Mouse (Mus musculus) embryonic facial prominence, embryonic 12.5 days (tissue): ENCODE measurements around the gene Gpbp1l1. TPM values are rescaled to one million over a fixed set of nuclear protein-coding genes. Genes with fewer than 3 reads are reported as not detected.

Source experiments
- ATAC-seq: fragments of 200-750 bp; cut with Nextera tagmentation; 2 replicates; pipeline ENCODE4 v1.8.0; 2017; ENCODE audit not compliant: insufficient number of reproducible peaks, insufficient read depth, low FRiP score, low TSS enrichment
- H3K27ac ChIP-seq: fragments of 300-500 bp; sonication (generic); 2 replicates; pipeline ENCODE4 v1.5.1; 2016; ENCODE audit warnings: mild to moderate bottlenecking
- H3K27me3 ChIP-seq: fragments of 300-500 bp; sonication (generic); 2 replicates; pipeline ENCODE4 v1.6.1; 2016; ENCODE audit warnings: mild to moderate bottlenecking, moderate library complexity
- H3K36me3 ChIP-seq: fragments of 300-500 bp; sonication (generic); 2 replicates; pipeline ENCODE4 v1.6.1; 2016; ENCODE audit warnings: mild to moderate bottlenecking
- H3K4me1 ChIP-seq: fragments of 300-500 bp; sonication (generic); 2 replicates; pipeline ENCODE4 v1.6.1; 2016
- H3K4me2 ChIP-seq: fragments of 300-500 bp; sonication (generic); replicated peaks from 2 replicates; pipeline ENCODE4 v1.6.1; 2016; ENCODE audit warnings: mild to moderate bottlenecking, moderate library complexity
- H3K4me3 ChIP-seq: fragments of 300-500 bp; sonication (generic); 2 replicates; pipeline ENCODE4 v1.5.1; 2016; ENCODE audit warnings: mild to moderate bottlenecking
- H3K9ac ChIP-seq: fragments of 300-500 bp; sonication (generic); 2 replicates; pipeline ENCODE4 v1.6.1; 2016; ENCODE audit warnings: mild to moderate bottlenecking, moderate library complexity
- H3K9me3 ChIP-seq: fragments of 300-500 bp; sonication (generic); 2 replicates; pipeline ENCODE4 v1.6.1; 2016; ENCODE audit warnings: mild to moderate bottlenecking, moderate library complexity
- WGBS: fragments of 180-500 bp; shearing (Covaris S2); methylation state at CpG from one replicate; pipeline ENCODE4 v1.1.7; 2016; 5-methylcytosine and 5-hydroxymethylcytosine counted together
- polyA plus RNA-seq: library from polyadenylated mRNA; unstranded; fragments of >200 nt; fragmentation: Nextera tagmentation; extraction: Ambion mirVana; gene quantifications from 2 replicates; pipeline ENCODE4 v1.2.1, GENCODE M21; 2016

Gpbp1l1 gene
- 34.4 and 35.1 TPM in 2 replicates for polyA plus RNA-seq

DNA sequence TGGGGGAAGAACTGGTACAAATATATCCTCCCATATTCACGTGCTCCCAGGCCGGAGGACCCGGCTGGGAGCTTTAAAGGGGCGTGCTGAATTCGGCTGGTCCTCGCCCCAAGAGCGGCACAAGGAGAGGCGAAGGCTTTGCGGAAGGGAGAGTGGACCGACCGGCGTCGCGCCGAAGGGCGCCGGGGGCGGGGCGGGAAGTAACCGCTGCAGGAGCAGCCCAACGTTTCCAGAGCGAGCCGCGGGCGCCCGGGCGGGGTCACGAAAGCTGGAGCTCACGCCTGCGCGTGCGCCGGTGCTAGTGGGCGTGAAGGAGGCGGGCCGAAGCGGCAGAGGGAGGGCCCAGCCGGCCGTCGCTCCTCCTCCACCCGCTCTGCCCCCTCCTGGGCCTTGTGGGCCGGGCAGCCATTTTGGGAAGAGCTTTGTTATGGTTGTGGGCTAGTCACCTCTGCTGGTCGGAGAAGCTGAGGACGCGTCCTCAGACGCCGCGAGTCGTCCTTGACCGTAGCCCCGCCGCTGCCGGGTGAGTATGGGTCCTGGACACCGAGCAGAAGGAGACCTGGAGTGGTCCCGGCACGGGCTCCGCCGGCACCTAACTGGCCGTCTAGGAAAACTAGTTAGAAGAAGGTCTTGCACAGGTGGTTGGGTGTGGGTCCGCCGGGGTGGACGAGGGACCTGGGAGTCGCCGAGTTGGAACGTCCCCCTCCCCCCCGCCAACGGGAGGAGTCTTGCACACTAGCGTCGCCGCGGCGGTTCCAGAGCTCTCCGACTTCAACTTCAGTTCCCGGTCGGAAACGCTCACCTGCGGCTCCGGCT is at the start of gene Gpbp1l1:
Gene Gpbp1l1, plus strand, starts transcription at position 353 of the 816 bp plus-strand sequence.
- WGBS = under 1% methylated on average over 76 of the region's 78 CpGs
- H3K4me2 ChIP-seq = peak within 1 kb of the TSS; percentile 76
- H3K4me1 ChIP-seq = peaks cover 2% of the 10 kb centered on the region
- H3K27ac ChIP-seq = peak within 1 kb of the TSS; percentile 87
- H3K4me3 ChIP-seq = peak within 1 kb of the TSS; percentile 62
- no peaks in the 10 kb centered on the region for H3K27me3 ChIP-seq
- peaks cover 5% of the 10 kb centered on the region; the same call in 1 of the 2 replicates for H3K36me3 ChIP-seq
- no peaks in the 10 kb centered on the region for H3K9me3 ChIP-seq
- peak; percentile 95 for ATAC-seq
- peak within 1 kb of the TSS; percentile 75 for H3K9ac ChIP-seq

DNA sequence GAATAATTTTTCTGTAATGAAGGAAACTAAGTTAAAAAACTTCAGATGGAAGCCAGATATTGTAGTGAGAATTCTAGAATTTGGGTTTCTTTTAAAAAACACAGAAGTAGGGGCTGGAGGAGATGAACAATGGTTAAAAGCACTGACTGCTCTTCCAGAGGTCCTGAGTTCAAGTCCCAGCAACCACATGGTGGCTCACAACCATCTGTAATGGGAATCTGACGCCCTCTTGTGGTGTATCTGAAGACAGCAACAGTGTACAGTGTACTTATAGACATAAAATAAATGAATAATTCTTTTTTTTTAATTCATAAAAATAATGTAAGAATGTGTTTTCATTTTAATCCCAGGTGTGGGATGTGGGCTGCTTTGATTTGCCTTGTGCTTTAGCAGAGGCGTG is 26.3 kb upstream of the Gpbp1l1 start:
- Histone ChIP-seq H3K4me3 (no peak overlapping the region), H3K9me3 (no peaks in the 10 kb centered on the region), H3K9ac (no peak overlapping the region), H3K4me1 (no peaks in the 10 kb centered on the region), H3K4me2 (no peak overlapping the region), H3K27ac (no peak overlapping the region), H3K27me3 (no peaks in the 10 kb centered on the region), H3K36me3 (peaks cover 21% of the 10 kb centered on the region)
- WGBS = 65% methylated on average over 2 of the region's 2 CpGs
- ATAC-seq = no peak

DNA sequence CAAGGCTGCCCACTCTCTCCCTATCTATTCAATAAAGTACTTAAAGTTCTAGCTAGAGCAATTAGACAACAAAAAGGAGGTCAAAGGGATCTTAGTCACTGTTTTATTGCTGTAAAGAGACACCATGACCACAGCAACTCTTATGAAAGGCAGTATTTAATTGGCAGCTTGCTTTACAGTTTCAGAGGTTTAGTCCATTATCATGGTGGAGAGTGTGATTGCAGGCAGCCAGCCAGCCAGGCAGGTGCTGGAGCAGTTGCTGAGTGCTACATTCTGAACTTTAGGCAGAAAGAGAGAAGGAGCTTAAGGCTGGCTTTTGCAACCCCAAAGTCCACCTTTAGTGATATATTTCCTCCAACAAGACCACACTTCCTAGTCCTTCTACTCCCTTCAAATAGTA is 21.1 kb upstream of the Gpbp1l1 start:
- no peak overlapping the region for H3K4me2 ChIP-seq

DNA sequence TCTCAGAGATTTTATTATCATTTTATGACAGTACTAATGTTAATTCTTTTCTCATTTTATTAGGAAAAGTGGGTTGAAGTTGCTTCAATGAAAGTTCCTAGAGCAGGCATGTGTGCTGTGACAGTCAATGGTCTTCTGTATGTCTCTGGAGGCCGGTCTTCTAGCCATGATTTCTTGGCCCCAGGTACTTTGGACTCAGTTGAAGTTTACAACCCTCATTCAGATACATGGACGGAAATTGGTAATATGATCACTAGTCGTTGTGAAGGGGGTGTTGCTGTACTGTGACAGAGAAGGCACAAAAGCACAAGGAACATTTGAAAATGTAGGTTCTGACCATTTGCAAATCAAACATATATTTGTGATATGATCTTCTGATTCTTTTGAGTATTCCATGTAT is 19.7 kb upstream of the Gpbp1l1 start:
- no peaks in the 10 kb centered on the region for H3K4me1 ChIP-seq
- ATAC-seq = no peak
- H3K9ac ChIP-seq = no peak overlapping the region
- no peak overlapping the region for H3K4me3 ChIP-seq
- 0 out of 2 replicates have a peak, but pooled peaks cover 5% of the 10 kb centered on the region for H3K36me3 ChIP-seq
- no peaks in the 10 kb centered on the region for H3K27me3 ChIP-seq
- 80% methylated on average over 3 of the region's 3 CpGs for WGBS
- no peak overlapping the region for H3K27ac ChIP-seq
- no peak overlapping the region for H3K4me2 ChIP-seq
- H3K9me3 ChIP-seq = no peaks in the 10 kb centered on the region

More for the DNA sequence above, 21.1 kb upstream of the Gpbp1l1 start:
- Histone ChIP-seq H3K4me1 (no peaks in the 10 kb centered on the region), H3K27me3 (no peaks in the 10 kb centered on the region), H3K9ac (no peak overlapping the region), H3K27ac (no peak overlapping the region), H3K36me3 (peaks cover 9% of the 10 kb centered on the region; the same call in 1 of the 2 replicates), H3K4me3 (no peak overlapping the region), H3K9me3 (no peaks in the 10 kb centered on the region)
- no peak for ATAC-seq

DNA sequence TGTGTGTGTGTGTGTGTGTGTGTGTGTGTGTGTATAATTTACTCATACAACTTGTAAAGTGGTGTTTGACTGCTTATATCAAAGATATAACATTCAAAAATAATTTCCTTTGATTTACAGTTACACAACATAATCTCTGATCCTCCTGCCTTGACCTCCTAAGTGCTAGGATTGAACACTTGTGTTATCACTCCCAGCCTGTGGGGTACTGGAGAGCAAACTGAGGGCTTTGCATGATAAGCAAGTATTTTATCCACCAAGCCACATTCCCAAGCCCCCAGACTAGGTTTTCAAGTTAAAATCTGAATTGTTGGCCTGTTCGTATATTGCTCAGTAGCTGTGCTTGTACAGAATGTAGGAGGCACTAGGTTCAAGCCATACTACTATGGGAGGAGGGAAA is 7.0 kb upstream of the Gpbp1l1 start:
- Histone ChIP-seq H3K9ac (no peak overlapping the region), H3K36me3 (peaks cover 7% of the 10 kb centered on the region; the same call in 1 of the 2 replicates), H3K27me3 (no peaks in the 10 kb centered on the region), H3K4me3 (no peak overlapping the region), H3K4me1 (no peaks in the 10 kb centered on the region), H3K9me3 (no peaks in the 10 kb centered on the region), H3K4me2 (no peak overlapping the region), H3K27ac (no peak overlapping the region)
- 94% methylated on average over 1 of the region's 1 CpGs for WGBS
- ATAC-seq = no peak

DNA sequence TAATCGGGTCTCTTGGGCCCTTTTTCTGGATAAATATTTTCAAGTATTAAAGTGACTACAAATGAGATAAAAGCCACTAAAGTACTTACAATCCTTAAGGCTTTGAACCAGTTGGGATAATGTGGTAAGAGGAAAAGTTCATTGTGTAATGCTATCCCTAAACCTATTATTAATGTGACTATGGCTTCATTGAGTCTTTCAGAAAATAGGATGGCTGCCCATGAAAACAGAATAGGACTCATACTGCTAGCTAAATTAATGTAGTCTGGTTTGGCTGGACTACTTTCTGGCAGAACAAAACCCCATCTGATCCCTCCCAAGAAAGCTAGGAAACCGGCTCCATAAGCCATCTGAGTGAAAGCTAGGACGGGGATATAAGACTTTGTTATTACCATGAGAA is 4.4 kb upstream of the Gpbp1l1 start:
- H3K27ac ChIP-seq = no peak overlapping the region
- WGBS = 89% methylated on average over 3 of the region's 3 CpGs
- H3K4me2 ChIP-seq = no peak overlapping the region
- H3K36me3 ChIP-seq = peaks cover 7% of the 10 kb centered on the region; the same call in 1 of the 2 replicates
- no peak overlapping the region for H3K9ac ChIP-seq
- H3K27me3 ChIP-seq = no peaks in the 10 kb centered on the region
- H3K9me3 ChIP-seq = no peaks in the 10 kb centered on the region
- no peaks in the 10 kb centered on the region for H3K4me1 ChIP-seq
- no peak overlapping the region for H3K4me3 ChIP-seq
- ATAC-seq = no peak

DNA sequence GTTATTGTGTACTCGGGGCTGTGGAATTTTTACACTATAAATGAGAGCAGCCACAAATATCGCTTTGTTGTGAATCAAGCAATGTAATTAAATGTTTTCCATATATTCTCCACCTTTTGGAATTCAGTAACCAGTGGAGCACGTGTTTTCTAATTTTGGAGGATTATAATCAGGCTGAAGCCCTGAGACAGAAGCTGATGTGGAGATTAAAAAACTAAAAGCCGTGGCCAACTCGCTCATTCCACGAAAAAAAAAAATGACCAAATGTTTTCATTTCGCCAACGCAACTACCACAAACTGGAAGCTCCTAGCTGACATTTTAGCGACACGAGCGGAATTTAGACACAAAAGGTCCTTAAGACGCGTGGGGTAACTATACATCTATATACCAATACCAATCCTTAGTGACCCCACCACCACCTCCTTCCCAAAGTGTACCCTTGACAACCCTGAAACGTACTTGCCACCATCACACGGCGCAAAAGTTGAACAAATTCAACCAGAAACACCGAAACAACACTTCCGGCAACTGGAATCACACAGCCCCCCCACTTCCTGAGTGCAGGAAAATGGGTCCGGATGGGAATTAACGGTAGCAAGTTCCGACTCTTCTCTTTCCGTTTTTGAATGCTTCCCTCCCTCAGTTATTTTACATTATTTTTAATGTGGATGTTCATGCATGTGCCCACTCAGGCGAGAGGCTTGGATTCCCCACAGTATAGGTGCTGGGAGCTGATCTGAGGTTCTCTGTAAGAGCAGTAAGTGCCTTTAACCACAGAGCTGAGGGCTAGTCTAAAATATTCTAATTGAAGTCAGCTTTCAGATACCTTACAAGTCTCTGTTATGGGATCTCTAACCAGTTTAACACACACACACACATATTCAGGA is 1.8 kb upstream of the Gpbp1l1 start, which contains the start of gene Tmem69:
Gene Tmem69, minus strand, starts transcription at position 524 of the 888 bp plus-strand sequence.
- peak within 1 kb of the TSS; percentile 62 for H3K4me3 ChIP-seq
- peak within 1 kb of the TSS; percentile 76 for H3K4me2 ChIP-seq
- peaks cover 2% of the 10 kb centered on the region for H3K4me1 ChIP-seq
- ATAC-seq = no peak
- H3K36me3 ChIP-seq = peaks cover 7% of the 10 kb centered on the region; the same call in 1 of the 2 replicates
- H3K9me3 ChIP-seq = no peaks in the 10 kb centered on the region
- WGBS = 4% methylated on average over 23 of the region's 23 CpGs
- H3K9ac ChIP-seq = peak within 1 kb of the TSS; percentile 75
- H3K27me3 ChIP-seq = no peaks in the 10 kb centered on the region
- peak within 1 kb of the TSS; percentile 87 for H3K27ac ChIP-seq

DNA sequence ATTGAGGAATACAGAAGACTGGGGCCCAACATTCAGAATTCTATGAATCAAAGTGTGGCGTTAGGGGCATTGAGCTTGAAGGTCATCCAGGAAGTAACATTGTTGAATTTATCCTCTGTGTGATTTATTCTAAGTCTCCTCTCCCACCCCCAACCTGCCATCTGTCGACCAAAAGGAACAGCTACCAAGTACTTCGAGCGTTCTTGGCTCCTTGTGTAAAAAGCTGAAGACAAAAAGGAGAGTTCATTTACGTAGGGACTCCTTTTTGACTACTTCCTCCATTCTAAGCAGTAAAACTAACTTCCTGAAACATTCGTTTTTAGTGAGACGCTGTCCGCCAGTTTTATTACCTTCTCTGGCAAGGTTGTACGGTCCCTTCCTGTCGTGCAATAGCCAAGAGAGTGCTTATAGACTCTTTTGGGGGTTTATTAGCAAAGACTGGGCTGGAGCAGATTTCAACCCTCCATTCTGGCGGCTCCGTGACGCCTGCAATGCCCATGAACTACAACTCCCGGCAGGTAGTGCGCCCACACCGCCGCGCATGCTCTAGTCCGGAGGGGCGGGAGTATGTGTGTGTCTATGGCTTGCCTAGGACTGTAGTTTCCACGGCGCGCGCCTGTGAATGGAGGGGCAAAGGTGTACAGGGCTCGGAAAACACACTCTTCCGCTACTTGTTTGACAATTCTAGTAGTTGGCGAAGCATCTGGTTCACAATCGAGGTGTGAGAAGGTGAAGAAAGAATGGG is 725 bp upstream of the Gpbp1l1 start:
- H3K9ac ChIP-seq = peak overlapping the region; percentile 75

DNA sequence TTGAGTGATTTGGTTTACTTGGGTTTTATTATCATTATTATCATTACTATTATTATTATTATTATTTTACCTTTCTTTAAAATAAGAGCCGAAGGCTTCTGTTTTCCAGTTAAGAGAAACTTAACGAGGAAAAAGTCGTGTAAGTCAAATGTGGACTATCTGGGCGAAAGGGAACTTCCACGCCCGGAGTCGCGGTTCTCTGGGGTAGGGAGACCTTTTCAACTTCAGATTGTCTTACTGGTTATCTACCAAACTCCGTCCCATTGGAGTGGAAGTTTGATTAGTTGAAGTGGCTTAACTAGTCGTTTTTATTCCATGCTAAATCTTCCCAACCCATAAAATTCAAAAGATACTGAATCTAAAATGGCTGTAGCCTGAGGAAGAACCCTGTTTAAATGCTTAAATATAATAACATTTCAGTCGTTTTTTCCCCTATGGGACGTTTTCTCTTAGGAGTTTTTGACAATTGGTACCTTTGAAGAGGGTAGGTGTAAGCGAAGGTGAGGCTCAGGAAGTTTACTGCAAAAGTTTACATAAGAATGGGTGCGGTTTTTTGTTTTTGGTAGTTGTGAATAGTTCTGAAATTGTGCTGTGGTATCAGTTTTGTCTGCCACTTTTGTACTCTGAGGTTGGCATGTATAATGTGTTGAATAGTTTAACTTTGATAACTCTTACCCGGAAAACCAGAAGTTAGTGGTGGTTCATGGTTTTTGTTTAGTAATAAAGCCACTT is 859 bp downstream of the Gpbp1l1 start:
- peak overlapping the region; percentile 75 for H3K9ac ChIP-seq
- no peaks in the 10 kb centered on the region for H3K27me3 ChIP-seq
- ATAC-seq = no peak
- peak overlapping the region; percentile 76 for H3K4me2 ChIP-seq
- WGBS = 5% methylated on average over 15 of the region's 15 CpGs
- 0 out of 2 replicates have a peak, but pooled peaks cover 2% of the 10 kb centered on the region for H3K36me3 ChIP-seq
- H3K4me3 ChIP-seq = peak overlapping the region; percentile 62
- peaks cover 2% of the 10 kb centered on the region for H3K4me1 ChIP-seq
- H3K27ac ChIP-seq = no peak overlapping the region
- no peaks in the 10 kb centered on the region for H3K9me3 ChIP-seq

More for the DNA sequence above, 725 bp upstream of the Gpbp1l1 start:
- Histone ChIP-seq H3K4me1 (peaks cover 2% of the 10 kb centered on the region), H3K4me2 (peak overlapping the region; percentile 76), H3K9me3 (no peaks in the 10 kb centered on the region), H3K27me3 (no peaks in the 10 kb centered on the region), H3K4me3 (peak overlapping the region; percentile 62), H3K27ac (peak overlapping the region; percentile 87), H3K36me3 (peaks cover 9% of the 10 kb centered on the region; the same call in 1 of the 2 replicates)
- under 1% methylated on average over 28 of the region's 28 CpGs for WGBS
- peak; percentile 97 for ATAC-seq

DNA sequence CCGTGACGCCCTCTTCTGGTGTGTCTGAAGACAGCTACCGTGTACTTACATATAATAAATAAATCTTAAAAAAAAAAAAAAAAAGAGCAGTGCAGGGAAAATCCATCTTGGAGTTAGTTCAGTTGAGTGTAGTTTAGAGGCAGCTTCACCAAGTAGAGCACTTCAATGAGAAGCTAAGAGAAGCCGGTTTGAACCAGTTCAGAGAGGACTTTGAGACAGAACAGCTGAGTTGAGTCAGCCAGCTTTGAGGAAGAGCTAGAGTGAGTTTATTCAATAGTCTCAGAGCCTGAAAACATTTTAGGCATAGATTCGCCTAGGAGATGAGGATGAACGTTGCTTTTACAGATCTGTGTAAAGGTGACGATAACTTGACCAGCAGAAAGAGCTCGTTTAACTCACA is 38.3 kb downstream of the Gpbp1l1 start:
- ATAC-seq = no peak
- WGBS = 81% methylated on average over 8 of the region's 8 CpGs
- peaks cover 39% of the 10 kb centered on the region for H3K36me3 ChIP-seq

More for the DNA sequence above, 38.3 kb downstream of the Gpbp1l1 start:
- no peak overlapping the region for H3K27ac ChIP-seq
- no peaks in the 10 kb centered on the region for H3K9me3 ChIP-seq
- H3K27me3 ChIP-seq = no peaks in the 10 kb centered on the region
- H3K9ac ChIP-seq = no peak overlapping the region
- no peak overlapping the region for H3K4me2 ChIP-seq
- no peak overlapping the region for H3K4me3 ChIP-seq
- peaks cover 18% of the 10 kb centered on the region; the same call in 1 of the 2 replicates for H3K4me1 ChIP-seq
